Mouse (Mus musculus) cortical plate, adult 2 months (tissue): ENCODE measurements around the gene Pfdn6.

Experiments used
- CTCF ChIP-seq: fragments of 200-500 bp; IDR thresholded peaks from 2 replicates; pipeline ENCODE4 v1.5.1; 2011; ENCODE audit warnings: mild to moderate bottlenecking, control low read depth, low read length; ENCODE audit not compliant: insufficient read depth; ENCODE audit errors: extremely low read depth
- POLR2A ChIP-seq: fragments of 200-500 bp; IDR thresholded peaks from 2 replicates; pipeline ENCODE4 v1.6.1; 2011; ENCODE audit warnings: mild to moderate bottlenecking, low read length, control low read depth; ENCODE audit not compliant: insufficient read depth; ENCODE audit errors: extremely low read depth

GRCm38 (mm10) chr17:33892429-33892828 is 47.7 kb downstream of the Pfdn6 start:
- TF ChIP-seq CTCF, result no peak
- TF ChIP-seq POLR2A, result no peak
